Mouse (Mus musculus) brain, embryonic 14.5 days (tissue): ENCODE measurements around the gene Epha7.

ENCODE experiments used
- CTCF ChIP-seq: fragments of 200-500 bp; IDR thresholded peaks from 2 replicates; pipeline ENCODE4 v1.5.1; 2012; ENCODE audit warnings: inconsistent platforms, mild to moderate bottlenecking, moderate library complexity, borderline replicate concordance; ENCODE audit not compliant: insufficient read depth, insufficient read length; ENCODE audit errors: extremely low read depth
- POLR2A ChIP-seq: fragments of 200-500 bp; IDR thresholded peaks from 2 replicates; pipeline ENCODE4 v1.6.1; 2012; ENCODE audit warnings: mild to moderate bottlenecking, inconsistent platforms, borderline replicate concordance; ENCODE audit not compliant: poor library complexity, insufficient read depth, insufficient read length, severe bottlenecking; ENCODE audit errors: extremely low read depth

DNA sequence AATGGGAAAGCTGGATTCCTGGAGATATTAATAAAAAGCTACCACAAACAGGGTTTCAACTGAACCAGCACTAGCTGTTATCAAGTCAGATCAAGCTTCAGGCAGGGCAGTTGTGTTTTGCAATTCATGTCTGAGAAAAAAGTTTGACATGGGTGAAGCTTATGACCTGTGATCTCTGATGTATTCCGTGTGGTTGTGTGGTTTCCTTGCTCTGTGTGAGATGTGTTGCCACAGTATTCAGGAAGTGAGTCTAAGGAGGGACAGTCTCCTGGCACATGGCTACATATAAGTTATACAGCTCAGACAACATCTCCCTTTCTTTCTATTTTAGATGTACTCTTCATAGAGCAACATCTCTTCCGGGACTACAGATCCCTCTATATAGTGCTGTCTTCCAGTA, 99.1 kb downstream of the Epha7 start:
- TF ChIP-seq POLR2A, result no peak
- TF ChIP-seq CTCF, result no peak
